Mouse (Mus musculus): ENCODE measurements around the gene Miga1.
"Not testable (repeated sequence)": the region's sequence is repeated elsewhere in the genome, so short reads cannot be mapped to it uniquely, and the experiment has no call there.

Miga1 gene

GRCm38 (mm10) chr3:152332545-152333300 lies 7.5 kb downstream of the Miga1 start:
- in situ Hi-C loops (cut with MboI; ENCODE audit: low pct_unique_long_range_greater_than_20kb in 1 of 2, low sequenced_read_pairs in 2 of 2, unreplicated experiment in 1 of 2): no loop called here

- in situ Hi-C loops (cut with MboI; ENCODE audit: low pct_unique_long_range_greater_than_20kb in 1 of 2, low sequenced_read_pairs in 2 of 2, unreplicated experiment in 1 of 2): no loop called here
Observed at GRCm38 (mm10) chr3:152332104-152332503, 8.1 kb downstream of the Miga1 start.

- in situ Hi-C loops (cut with MboI; ENCODE audit: low pct_unique_long_range_greater_than_20kb in 1 of 2, low sequenced_read_pairs in 2 of 2, unreplicated experiment in 1 of 2): no loop called here
Observed at GRCm38 (mm10) chr3:152321765-152322547, 18.3 kb downstream of the Miga1 start.

GRCm38 (mm10) chr3:152320972-152321645 lies 19.1 kb downstream of the Miga1 start:
- in situ Hi-C loops (cut with MboI; ENCODE audit: low pct_unique_long_range_greater_than_20kb in 1 of 2, low sequenced_read_pairs in 2 of 2, unreplicated experiment in 1 of 2): no loop called here

- in situ Hi-C loops (cut with MboI; ENCODE audit: low pct_unique_long_range_greater_than_20kb in 1 of 2, low sequenced_read_pairs in 2 of 2, unreplicated experiment in 1 of 2): not testable (repeated sequence)
Observed at GRCm38 (mm10) chr3:152316447-152317173, 23.6 kb downstream of the Miga1 start.

GRCm38 (mm10) chr3:152315613-152316012 lies 24.6 kb downstream of the Miga1 start:
- in situ Hi-C loops (cut with MboI; ENCODE audit: low pct_unique_long_range_greater_than_20kb in 1 of 2, low sequenced_read_pairs in 2 of 2, unreplicated experiment in 1 of 2): no loop called here

- in situ Hi-C loops (cut with MboI; ENCODE audit: low pct_unique_long_range_greater_than_20kb in 1 of 2, low sequenced_read_pairs in 2 of 2, unreplicated experiment in 1 of 2): not testable (repeated sequence)
Observed at GRCm38 (mm10) chr3:152314666-152315065, 25.5 kb downstream of the Miga1 start.

- in situ Hi-C loops (cut with MboI; ENCODE audit: low pct_unique_long_range_greater_than_20kb in 1 of 2, low sequenced_read_pairs in 2 of 2, unreplicated experiment in 1 of 2): no loop called here
Observed at GRCm38 (mm10) chr3:152309250-152309645, 31.0 kb downstream of the Miga1 start.

- in situ Hi-C loops (cut with MboI; ENCODE audit: low pct_unique_long_range_greater_than_20kb in 1 of 2, low sequenced_read_pairs in 2 of 2, unreplicated experiment in 1 of 2): no loop called here
Observed at GRCm38 (mm10) chr3:152308485-152309249, 31.5 kb downstream of the Miga1 start.

GRCm38 (mm10) chr3:152305971-152306370 lies 34.2 kb downstream of the Miga1 start:
- in situ Hi-C loops (cut with MboI; ENCODE audit: low pct_unique_long_range_greater_than_20kb in 1 of 2, low sequenced_read_pairs in 2 of 2, unreplicated experiment in 1 of 2): no loop called here

GRCm38 (mm10) chr3:152305080-152305479 lies 35.1 kb downstream of the Miga1 start:
- in situ Hi-C loops (cut with MboI; ENCODE audit: low pct_unique_long_range_greater_than_20kb in 1 of 2, low sequenced_read_pairs in 2 of 2, unreplicated experiment in 1 of 2): no loop called here

- in situ Hi-C loops (cut with MboI; ENCODE audit: low pct_unique_long_range_greater_than_20kb in 1 of 2, low sequenced_read_pairs in 2 of 2, unreplicated experiment in 1 of 2): no loop called here
Observed at GRCm38 (mm10) chr3:152304093-152304815, 36.0 kb downstream of the Miga1 start.

GRCm38 (mm10) chr3:152302991-152303390 lies 37.2 kb downstream of the Miga1 start:
- in situ Hi-C loops (cut with MboI; ENCODE audit: low pct_unique_long_range_greater_than_20kb in 1 of 2, low sequenced_read_pairs in 2 of 2, unreplicated experiment in 1 of 2): no loop called here

GRCm38 (mm10) chr3:152300376-152301337 lies 39.5 kb downstream of the Miga1 start:
- in situ Hi-C loops (cut with MboI; ENCODE audit: low pct_unique_long_range_greater_than_20kb in 1 of 2, low sequenced_read_pairs in 2 of 2, unreplicated experiment in 1 of 2): no loop called here

GRCm38 (mm10) chr3:152295896-152296295 lies 44.3 kb downstream of the Miga1 start:
- in situ Hi-C loops (cut with MboI; ENCODE audit: low pct_unique_long_range_greater_than_20kb in 1 of 2, low sequenced_read_pairs in 2 of 2, unreplicated experiment in 1 of 2): no loop called here

- in situ Hi-C loops (cut with MboI; ENCODE audit: low pct_unique_long_range_greater_than_20kb in 1 of 2, low sequenced_read_pairs in 2 of 2, unreplicated experiment in 1 of 2): no loop called here
Observed at GRCm38 (mm10) chr3:152294400-152294799, 45.8 kb downstream of the Miga1 start.

Measured in mouse embryonic stem cell (cell line).